Mouse (Mus musculus) stomach, embryonic 15.5 days (tissue): Measurements from ENCODE around the gene Trim63. TPM values are rescaled to one million over a fixed set of nuclear protein-coding genes. Genes with fewer than 3 reads are reported as not detected.
"Not testable (repeated sequence)": the region's sequence is repeated elsewhere in the genome, so short reads cannot be mapped to it uniquely, and the experiment has no call there.

Experiments
- ATAC-seq: fragments of 200-750 bp; cut with Nextera tagmentation; 2 replicates; pipeline ENCODE4 v1.8.0; 2017; ENCODE audit warnings: low read depth, moderate number of reproducible peaks, moderate TSS enrichment; ENCODE audit not compliant: insufficient read depth, low FRiP score
- H3K27ac ChIP-seq: fragments of 300-500 bp; sonication (generic); 2 replicates; pipeline ENCODE4 v1.5.1; 2015; ENCODE audit warnings: mild to moderate bottlenecking, inconsistent platforms
- H3K27me3 ChIP-seq: fragments of 300-500 bp; sonication (generic); replicated peaks from 2 replicates; pipeline ENCODE4 v1.6.1; 2015; ENCODE audit warnings: inconsistent platforms
- H3K36me3 ChIP-seq: fragments of 300-500 bp; sonication (generic); 2 replicates; pipeline ENCODE4 v1.6.1; 2015; ENCODE audit warnings: inconsistent platforms
- H3K4me1 ChIP-seq: fragments of 300-500 bp; sonication (generic); 2 replicates; pipeline ENCODE4 v1.6.1; 2015; ENCODE audit warnings: inconsistent platforms
- H3K4me2 ChIP-seq: fragments of 300-500 bp; sonication (generic); 2 replicates; pipeline ENCODE4 v1.6.1; 2015; ENCODE audit warnings: mild to moderate bottlenecking, inconsistent platforms
- H3K4me3 ChIP-seq: fragments of 300-500 bp; sonication (generic); replicated peaks from 2 replicates; pipeline ENCODE4 v1.5.1; 2015; ENCODE audit warnings: inconsistent platforms
- H3K9ac ChIP-seq: fragments of 300-500 bp; sonication (generic); 2 replicates; pipeline ENCODE4 v1.6.1; 2015; ENCODE audit warnings: inconsistent platforms
- H3K9me3 ChIP-seq: fragments of 300-500 bp; sonication (generic); 2 replicates; pipeline ENCODE4 v1.6.1; 2016; ENCODE audit warnings: inconsistent platforms
- WGBS: fragments of 180-500 bp; shearing (Covaris S2); methylation state at CpG from one replicate; pipeline ENCODE4 v1.1.7; 2015; 5-methylcytosine and 5-hydroxymethylcytosine counted together
- polyA plus RNA-seq: library from polyadenylated mRNA; unstranded; fragments of >200 nt; fragmentation: Nextera tagmentation; extraction: Ambion mirVana; gene quantifications from 2 replicates; pipeline ENCODE4 v1.2.1, GENCODE M21; 2015

The Trim63 gene
- polyA plus RNA-seq, 1 experiment from 2014 or later, result 0.41 TPM

DNA sequence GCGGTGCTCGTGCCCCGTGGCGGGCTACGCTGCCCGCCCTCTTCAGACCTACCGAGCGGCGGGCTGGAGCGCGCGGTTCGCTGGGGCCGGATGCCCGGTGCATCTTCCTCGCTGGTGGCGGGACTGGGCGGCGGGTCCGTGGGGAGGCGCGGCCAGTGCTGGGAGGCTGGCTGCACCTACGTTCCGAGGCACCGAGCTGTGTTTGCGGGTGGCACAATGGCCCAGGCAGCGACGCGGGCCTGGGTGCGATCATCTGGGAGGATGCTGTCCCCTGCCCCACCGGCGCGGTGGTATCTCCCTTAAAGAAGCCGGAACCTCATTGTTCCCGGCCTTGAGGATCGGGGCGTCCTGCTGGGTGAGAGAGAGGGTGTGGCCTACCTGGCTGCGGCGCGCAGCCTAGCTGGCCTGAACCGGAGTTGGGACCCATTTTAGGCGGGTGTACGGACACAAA lies 27.3 kb upstream of the Trim63 start, which contains the start of gene Pdik1l:
Gene Pdik1l, minus strand, starts transcription at position 321 of the 451 bp plus-strand sequence.
- peaks cover 27% of the 10 kb centered on the region for H3K4me1 ChIP-seq
- H3K9ac ChIP-seq, result peak within 1 kb of the TSS; percentile 99
- ATAC-seq, result peak; percentile 79
- H3K36me3 ChIP-seq, result 0 out of 2 replicates have a peak, but pooled peaks cover 8% of the 10 kb centered on the region
- H3K9me3 ChIP-seq, result no peaks in the 10 kb centered on the region
- WGBS, result 0% methylated on average over 40 of the region's 43 CpGs
- H3K4me2 ChIP-seq, result peak within 1 kb of the TSS; percentile 91
- peak within 1 kb of the TSS; percentile 100 for H3K27ac ChIP-seq
- peak within 1 kb of the TSS; percentile 92 for H3K4me3 ChIP-seq
- no peaks in the 10 kb centered on the region for H3K27me3 ChIP-seq

DNA sequence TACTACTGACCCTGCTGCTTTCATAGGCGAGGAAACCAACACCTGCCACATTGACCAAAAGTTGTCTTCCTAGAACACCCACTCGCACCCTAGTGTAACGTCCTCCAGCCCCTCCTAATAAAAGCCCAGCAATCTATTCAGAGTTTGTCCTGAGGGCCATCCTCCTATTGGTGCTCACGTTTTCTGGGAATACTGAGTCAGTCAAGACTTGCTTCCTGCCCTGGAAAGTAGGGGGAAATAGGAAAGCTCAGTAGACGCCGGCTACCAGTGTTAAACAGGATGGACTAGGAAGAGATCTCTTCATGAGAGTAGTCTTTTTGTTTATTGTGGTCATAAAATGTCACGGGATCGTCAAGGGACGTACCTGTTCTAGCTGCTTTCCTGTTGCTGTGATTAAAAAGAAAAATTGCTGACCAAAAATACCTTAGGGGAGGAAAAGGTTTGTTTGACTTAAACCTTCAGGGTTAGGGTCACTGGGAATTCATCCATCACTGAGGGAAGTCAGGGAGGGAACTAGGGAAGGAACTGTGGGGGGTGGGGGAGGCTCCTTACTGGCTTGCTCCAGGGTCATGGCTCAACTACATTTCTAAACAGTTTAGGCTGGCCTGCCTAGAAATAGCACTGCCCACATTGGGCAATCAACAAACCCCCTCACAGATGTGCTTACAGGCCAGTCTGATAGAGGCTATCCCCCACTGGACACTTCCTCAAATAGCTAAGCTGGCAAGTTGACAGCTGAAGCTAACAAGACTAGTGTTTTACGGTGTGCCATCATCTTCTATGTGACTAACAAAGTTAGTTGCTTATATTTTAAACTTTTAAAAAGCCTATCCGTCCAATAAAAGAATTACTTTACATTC lies 26.3 kb upstream of the Trim63 start:
- Histone ChIP-seq H3K4me3 (peak overlapping the region; percentile 92), H3K27ac (peak overlapping the region; percentile 100), H3K4me2 (peak overlapping the region; percentile 68), H3K4me1 (peaks cover 27% of the 10 kb centered on the region), H3K9ac (peak overlapping the region; percentile 99; the same call in 1 of the 2 replicates), H3K9me3 (no peaks in the 10 kb centered on the region), H3K27me3 (0 out of 2 replicates have a peak, but pooled peaks cover under 1% of the 10 kb centered on the region), H3K36me3 (0 out of 2 replicates have a peak, but pooled peaks cover 3% of the 10 kb centered on the region)
- ATAC-seq, result no peak
- WGBS, result 17% methylated on average over 11 of the region's 11 CpGs

GRCm38 (mm10) chr4:134292067-134292466 lies 22.9 kb upstream of the Trim63 start:
- 17% methylated on average over 7 of the region's 7 CpGs for whole genome bisulfite sequencing
- peaks cover 14% of the 10 kb centered on the region for H3K4me1 ChIP-seq
- no peak overlapping the region for H3K4me3 ChIP-seq
- H3K9ac ChIP-seq, result no peak overlapping the region
- H3K36me3 ChIP-seq, result no peaks in the 10 kb centered on the region
- H3K27me3 ChIP-seq, result 0 out of 2 replicates have a peak, but pooled peaks cover 4% of the 10 kb centered on the region
- no peak overlapping the region for H3K4me2 ChIP-seq
- no peak for ATAC-seq
- H3K9me3 ChIP-seq, result no peaks in the 10 kb centered on the region
- H3K27ac ChIP-seq, result no peak overlapping the region

GRCm38 (mm10) chr4:134293061-134293691 lies 21.7 kb upstream of the Trim63 start:
- Histone ChIP-seq H3K4me3 (no peak overlapping the region), H3K4me2 (no peak overlapping the region), H3K9me3 (no peaks in the 10 kb centered on the region), H3K27me3 (0 out of 2 replicates have a peak, but pooled peaks cover 4% of the 10 kb centered on the region), H3K36me3 (no peaks in the 10 kb centered on the region), H3K27ac (no peak overlapping the region), H3K4me1 (peaks cover 12% of the 10 kb centered on the region), H3K9ac (no peak overlapping the region)
- WGBS, result 65% methylated on average over 18 of the region's 18 CpGs
- ATAC-seq, result no peak

GRCm38 (mm10) chr4:134293692-134294163 lies 21.2 kb upstream of the Trim63 start:
- Histone ChIP-seq H3K36me3 (no peaks in the 10 kb centered on the region), H3K4me2 (no peak overlapping the region), H3K4me1 (0 out of 2 replicates have a peak, but pooled peaks cover 7% of the 10 kb centered on the region), H3K9ac (no peak overlapping the region), H3K4me3 (no peak overlapping the region), H3K27ac (no peak overlapping the region), H3K9me3 (no peaks in the 10 kb centered on the region), H3K27me3 (0 out of 2 replicates have a peak, but pooled peaks cover 4% of the 10 kb centered on the region)
- 48% methylated on average over 9 of the region's 9 CpGs for WGBS
- ATAC-seq, result no peak

GRCm38 (mm10) chr4:134296096-134296495 lies 18.8 kb upstream of the Trim63 start:
- not testable (repeated sequence) for ATAC-seq, H3K4me1 ChIP-seq, H3K27ac ChIP-seq, H3K36me3 ChIP-seq, H3K27me3 ChIP-seq, H3K4me3 ChIP-seq, H3K9ac ChIP-seq, H3K9me3 ChIP-seq, H3K4me2 ChIP-seq
- 83% methylated on average over 4 of the region's 4 CpGs for WGBS

DNA sequence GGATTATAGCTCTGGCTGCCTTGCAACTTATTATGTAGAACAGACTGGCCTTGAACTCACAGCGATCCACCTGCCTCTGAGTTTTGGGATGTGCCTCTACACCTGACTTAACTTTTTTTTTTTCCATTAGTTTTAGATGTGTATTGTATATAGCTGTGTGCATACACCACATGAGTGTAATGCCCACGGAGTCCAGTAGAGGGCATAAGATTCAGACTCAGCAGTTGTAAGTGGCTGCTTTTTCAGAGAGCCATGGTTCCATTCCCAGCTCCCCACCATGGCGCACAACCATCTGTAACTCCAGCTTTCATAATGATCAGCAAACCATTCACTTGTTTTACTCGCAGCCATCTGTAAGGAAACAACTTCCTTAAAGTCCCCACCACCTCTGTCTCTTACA lies 18.4 kb upstream of the Trim63 start:
- Histone ChIP-seq H3K4me1 (0 out of 2 replicates have a peak, but pooled peaks cover 3% of the 10 kb centered on the region), H3K9me3 (no peaks in the 10 kb centered on the region), H3K27me3 (0 out of 2 replicates have a peak, but pooled peaks cover 4% of the 10 kb centered on the region), H3K27ac (no peak overlapping the region), H3K9ac (no peak overlapping the region), H3K4me2 (no peak overlapping the region), H3K4me3 (no peak overlapping the region), H3K36me3 (no peaks in the 10 kb centered on the region)
- no peak for ATAC-seq
- whole genome bisulfite sequencing, result 92% methylated on average over 4 of the region's 4 CpGs

GRCm38 (mm10) chr4:134297369-134297768 lies 17.6 kb upstream of the Trim63 start:
- H3K4me2 ChIP-seq, result no peak overlapping the region
- no peaks in the 10 kb centered on the region for H3K9me3 ChIP-seq
- 90% methylated on average over 8 of the region's 8 CpGs for WGBS
- H3K4me3 ChIP-seq, result no peak overlapping the region
- H3K27me3 ChIP-seq, result 0 out of 2 replicates have a peak, but pooled peaks cover 4% of the 10 kb centered on the region
- no peaks in the 10 kb centered on the region for H3K4me1 ChIP-seq
- ATAC-seq, result no peak
- no peak overlapping the region for H3K27ac ChIP-seq
- no peaks in the 10 kb centered on the region for H3K36me3 ChIP-seq
- no peak overlapping the region for H3K9ac ChIP-seq

GRCm38 (mm10) chr4:134298626-134299497 lies 16.1 kb upstream of the Trim63 start:
- Histone ChIP-seq H3K9ac (no peak overlapping the region), H3K27me3 (0 out of 2 replicates have a peak, but pooled peaks cover 1% of the 10 kb centered on the region), H3K36me3 (no peaks in the 10 kb centered on the region), H3K4me1 (no peaks in the 10 kb centered on the region), H3K27ac (no peak overlapping the region), H3K4me2 (no peak overlapping the region), H3K9me3 (no peaks in the 10 kb centered on the region), H3K4me3 (no peak overlapping the region)
- no peak for ATAC-seq
- 73% methylated on average over 19 of the region's 19 CpGs for WGBS

DNA sequence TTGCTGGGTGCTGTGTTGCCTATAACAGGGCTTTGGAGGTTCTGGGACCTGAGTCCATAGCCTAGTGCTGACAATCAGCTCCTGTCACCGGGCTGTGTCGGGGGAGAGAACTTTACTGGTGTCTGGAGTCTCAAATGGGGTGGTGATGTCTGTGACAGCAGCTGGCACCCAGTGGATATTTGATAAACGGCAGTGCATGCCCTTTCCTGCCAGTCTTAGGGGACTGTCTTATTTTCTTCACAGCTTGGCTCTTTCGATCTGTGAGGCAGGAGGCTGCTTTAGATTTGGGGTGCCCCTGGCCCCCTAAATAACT lies 15.5 kb upstream of the Trim63 start:
- no peaks in the 10 kb centered on the region for H3K4me1 ChIP-seq
- no peak overlapping the region for H3K27ac ChIP-seq
- no peak overlapping the region for H3K4me3 ChIP-seq
- WGBS, result 60% methylated on average over 4 of the region's 4 CpGs
- no peaks in the 10 kb centered on the region for H3K27me3 ChIP-seq
- ATAC-seq, result no peak
- no peaks in the 10 kb centered on the region for H3K9me3 ChIP-seq
- no peak overlapping the region for H3K9ac ChIP-seq
- no peaks in the 10 kb centered on the region for H3K36me3 ChIP-seq
- H3K4me2 ChIP-seq, result no peak overlapping the region

DNA sequence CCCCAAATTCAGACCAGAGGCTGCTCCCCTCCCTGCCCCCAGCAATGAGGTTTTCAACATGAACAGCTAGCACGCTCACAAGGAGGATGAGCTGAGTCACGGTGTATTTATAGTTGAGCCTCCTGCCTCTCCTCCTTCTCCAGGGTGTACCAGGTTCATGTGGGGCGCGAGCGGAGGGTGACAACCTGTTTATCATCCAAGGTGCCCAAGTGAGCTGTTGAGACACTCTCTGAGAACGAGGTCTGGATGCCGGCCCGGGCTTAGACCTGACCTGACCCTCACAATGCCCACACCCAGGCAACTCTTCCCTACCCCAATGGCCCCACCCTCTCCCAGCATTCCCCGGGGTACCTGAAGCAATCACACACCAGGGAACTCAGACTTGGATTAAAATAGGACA lies 14.6 kb upstream of the Trim63 start:
- Histone ChIP-seq H3K36me3 (no peaks in the 10 kb centered on the region), H3K4me2 (no peak overlapping the region), H3K4me3 (no peak overlapping the region), H3K9ac (no peak overlapping the region), H3K4me1 (no peaks in the 10 kb centered on the region), H3K27ac (no peak overlapping the region), H3K27me3 (no peaks in the 10 kb centered on the region), H3K9me3 (no peaks in the 10 kb centered on the region)
- 65% methylated on average over 9 of the region's 9 CpGs for WGBS
- no peak for ATAC-seq
